Mouse (Mus musculus): ENCODE data around the gene Dzip1.

GRCm38 (mm10) chr14:118858318-118858717 lies 66.9 kb downstream of the Dzip1 start:
- TF ChIP-seq CTCF (IDR thresholded peaks at IDR 0.05; ENCODE audit: low read depth, low read length): no peak
- TF ChIP-seq POLR2A (IDR thresholded peaks at IDR 0.05; ENCODE audit: borderline replicate concordance, low read depth, low read length): no peak

All from bone marrow macrophage, adult 2 months (primary cell).